Mouse (Mus musculus) myocyte (in vitro differentiated cells): Measurements from ENCODE around the gene Gga1. TPM values are rescaled to one million over a fixed set of nuclear protein-coding genes. Genes with fewer than 3 reads are reported as not detected.

Experiments used
- H3K27me3 ChIP-seq: one replicate; pipeline ENCODE4 v1.6.1; 2011; ENCODE audit not compliant: control insufficient read depth, insufficient read depth, insufficient read length
- H3K36me3 ChIP-seq: one replicate; pipeline ENCODE4 v1.6.1; 2011; ENCODE audit not compliant: control insufficient read depth, insufficient read depth
- H3K4me2 ChIP-seq: one replicate; pipeline ENCODE4 v1.6.1; 2011; ENCODE audit warnings: low read depth, control low read depth
- H3K4me3 ChIP-seq: one replicate; pipeline ENCODE4 v1.5.1; 2011; ENCODE audit warnings: mild to moderate bottlenecking, control low read depth, moderate library complexity
- H3K79me2 ChIP-seq: one replicate; pipeline ENCODE4 v1.6.1; 2011; ENCODE audit not compliant: control insufficient read depth, insufficient read depth
- H3ac ChIP-seq: one replicate; pipeline ENCODE4 v1.6.1; 2011; ENCODE audit not compliant: control insufficient read depth, insufficient read length
- CEBPB ChIP-seq: IDR thresholded peaks from 2 replicates; pipeline ENCODE4 v1.6.1; 2011; ENCODE audit warnings: mild to moderate bottlenecking, moderate library complexity; ENCODE audit not compliant: poor library complexity, insufficient read depth, severe bottlenecking
- E2F4 ChIP-seq: IDR thresholded peaks from one replicate; pipeline ENCODE4 v1.6.1; 2011; ENCODE audit warnings: mild to moderate bottlenecking, control low read depth, moderate library complexity; ENCODE audit not compliant: insufficient read depth
- MAX ChIP-seq: IDR thresholded peaks from one replicate; pipeline ENCODE4 v1.6.1; 2011; ENCODE audit warnings: low read depth, mild to moderate bottlenecking, control low read depth
- MYOD1 ChIP-seq, 3 experiments: IDR thresholded peaks; one replicate each; pipeline ENCODE4 v1.6.1; 2011; ENCODE audit warnings: control low read depth in 2 of 3, low read depth in 2 of 3, mild to moderate bottlenecking in 2 of 3, moderate library complexity in 1 of 3; ENCODE audit not compliant: insufficient read length in 2 of 3, control insufficient read depth in 1 of 3
- MYOG ChIP-seq, 3 experiments: IDR thresholded peaks; one replicate each; pipeline ENCODE4 v1.6.1; 2011; ENCODE audit warnings: control low read depth in 2 of 3, low read depth in 2 of 3, mild to moderate bottlenecking in 2 of 3; ENCODE audit not compliant: insufficient read length in 2 of 3, control insufficient read depth in 1 of 3, insufficient read depth in 1 of 3
- POLR2A ChIP-seq: IDR thresholded peaks from one replicate; pipeline ENCODE4 v1.6.1; 2011; ENCODE audit warnings: low read depth, mild to moderate bottlenecking, control low read depth, moderate library complexity; ENCODE audit not compliant: insufficient read length
- POLR2AphosphoS2 ChIP-seq: IDR thresholded peaks from one replicate; pipeline ENCODE4 v1.6.1; 2011; ENCODE audit warnings: low read depth, control low read depth; ENCODE audit not compliant: insufficient read length
- REST ChIP-seq: IDR thresholded peaks from one replicate; pipeline ENCODE4 v1.6.1; 2011; ENCODE audit warnings: mild to moderate bottlenecking, control low read depth, moderate library complexity; ENCODE audit not compliant: insufficient read depth, insufficient read length
- SRF ChIP-seq: IDR thresholded peaks from one replicate; pipeline ENCODE4 v1.6.1; 2011; ENCODE audit warnings: low read depth; ENCODE audit not compliant: control insufficient read depth, insufficient read length
- TCF12 ChIP-seq: IDR thresholded peaks from one replicate; pipeline ENCODE4 v1.6.1; 2011; ENCODE audit warnings: mild to moderate bottlenecking, control low read depth; ENCODE audit not compliant: poor library complexity, insufficient read depth, severe bottlenecking
- TCF3 ChIP-seq: IDR thresholded peaks from one replicate; pipeline ENCODE4 v1.6.1; 2011; ENCODE audit warnings: low read depth, control low read depth; ENCODE audit not compliant: insufficient read length
- USF1 ChIP-seq: IDR thresholded peaks from one replicate; pipeline ENCODE4 v1.6.1; 2011; ENCODE audit warnings: low read depth, mild to moderate bottlenecking, control low read depth, moderate library complexity
- polyA plus RNA-seq: library from polyadenylated mRNA; unstranded; fragments of >200 nt; fragmentation: generic; extraction: Trizol; gene quantifications from one replicate; pipeline ENCODE4 v1.2.1, GENCODE M21; 2012; ENCODE audit warnings: missing spikeins

The Gga1 gene
- polyA plus RNA-seq, 1 experiment = 89.3 TPM

DNA sequence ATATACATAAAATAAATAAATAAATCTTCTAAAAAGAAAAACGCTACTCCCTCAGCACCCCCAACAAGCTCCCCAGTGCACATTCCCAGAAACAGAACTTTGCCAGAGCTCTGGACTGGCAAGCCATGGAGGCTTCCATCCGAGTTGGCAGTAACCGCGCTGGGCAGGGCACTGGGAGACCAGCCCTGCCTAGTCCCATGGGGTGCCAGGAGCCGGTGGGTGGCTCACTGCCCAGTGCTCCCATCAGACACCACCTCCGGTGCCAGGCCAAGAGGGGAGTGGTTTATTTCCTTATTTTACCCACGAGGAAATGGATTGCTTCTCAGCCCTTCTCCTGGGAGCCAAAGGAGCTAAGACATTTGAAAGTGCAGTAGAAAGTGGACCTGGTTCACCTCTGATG is 20.0 kb upstream of the Gga1 start:
- H3K36me3 ChIP-seq = no peaks in the 10 kb centered on the region
- H3K79me2 ChIP-seq = no peaks in the 10 kb centered on the region
- H3K4me3 ChIP-seq = no peak overlapping the region
- TF ChIP-seq CEBPB (no peak), POLR2AphosphoS2 (peak; percentile 22)
- no peak overlapping the region for H3ac ChIP-seq
- peak overlapping the region; percentile 52 for H3K4me2 ChIP-seq
- no peaks in the 10 kb centered on the region for H3K27me3 ChIP-seq

DNA sequence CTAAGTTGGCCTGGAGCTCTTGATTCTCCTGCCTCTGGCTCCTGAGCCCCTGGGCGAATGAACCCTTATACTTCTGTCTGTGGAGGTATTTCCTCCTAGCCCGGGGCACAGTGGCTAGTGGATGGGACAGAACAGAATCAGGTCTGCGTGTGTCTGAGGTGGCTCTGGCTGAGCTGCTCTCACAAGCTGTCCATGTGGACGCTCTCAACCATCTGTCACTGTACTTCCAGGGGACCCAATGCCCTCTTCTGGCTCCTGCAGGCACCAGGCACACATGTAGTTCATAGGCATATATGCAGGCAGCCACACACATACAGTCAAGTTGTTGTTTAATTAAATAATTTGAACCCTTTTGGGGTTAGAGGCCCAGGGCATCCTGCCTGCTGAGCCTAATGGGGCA is 17.7 kb upstream of the Gga1 start:
- TF ChIP-seq USF1 = no peak
- no peak for TF ChIP-seq SRF
- TF ChIP-seq MAX = no peak

DNA sequence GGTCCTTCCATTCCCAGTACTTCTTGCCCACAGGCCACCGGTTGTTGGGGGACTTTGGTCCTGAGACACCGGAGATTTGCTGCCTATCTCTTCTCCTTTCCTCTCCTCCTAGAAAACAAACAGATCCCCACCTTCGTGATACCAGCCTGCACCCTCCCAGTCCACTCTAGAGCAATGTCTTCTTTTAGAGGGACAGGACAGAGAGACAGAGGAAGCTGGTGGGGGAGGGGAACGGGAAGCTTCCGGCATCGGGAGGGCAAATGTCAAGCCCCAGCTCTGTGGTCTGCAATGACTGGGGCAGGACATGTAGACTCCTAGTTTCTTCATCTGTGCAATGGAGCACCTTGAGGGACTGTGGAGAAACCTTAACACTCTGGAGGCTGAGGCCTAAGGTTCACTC is 17.3 kb upstream of the Gga1 start:
- Histone ChIP-seq H3ac (no peak overlapping the region), H3K27me3 (no peaks in the 10 kb centered on the region), H3K79me2 (no peaks in the 10 kb centered on the region), H3K36me3 (no peaks in the 10 kb centered on the region), H3K4me2 (no peak overlapping the region), H3K4me3 (no peak overlapping the region)
- TF ChIP-seq POLR2A = no peak
- TF ChIP-seq SRF = no peak
- TF ChIP-seq POLR2AphosphoS2 = no peak
- TF ChIP-seq MAX = no peak
- no peak for TF ChIP-seq TCF3
- TF ChIP-seq REST = no peak
- TF ChIP-seq TCF12 = no peak
- TF ChIP-seq E2F4 = no peak
- TF ChIP-seq USF1 = no peak
- TF ChIP-seq MYOD1 (IDR thresholded peaks at IDR 0.05; ENCODE audit: control insufficient read depth in 1 of 3, insufficient read length in 2 of 3, low read depth in 2 of 3) = no peak
- TF ChIP-seq MYOG (IDR thresholded peaks at IDR 0.05; ENCODE audit: control insufficient read depth in 1 of 3, insufficient read depth in 1 of 3, insufficient read length in 2 of 3, low read depth in 2 of 3) = no peak
- no peak for TF ChIP-seq CEBPB

More for the DNA sequence above, 17.7 kb upstream of the Gga1 start:
- Histone ChIP-seq H3K79me2 (no peaks in the 10 kb centered on the region), H3ac (no peak overlapping the region), H3K4me3 (no peak overlapping the region), H3K27me3 (no peaks in the 10 kb centered on the region), H3K4me2 (no peak overlapping the region), H3K36me3 (no peaks in the 10 kb centered on the region)

DNA sequence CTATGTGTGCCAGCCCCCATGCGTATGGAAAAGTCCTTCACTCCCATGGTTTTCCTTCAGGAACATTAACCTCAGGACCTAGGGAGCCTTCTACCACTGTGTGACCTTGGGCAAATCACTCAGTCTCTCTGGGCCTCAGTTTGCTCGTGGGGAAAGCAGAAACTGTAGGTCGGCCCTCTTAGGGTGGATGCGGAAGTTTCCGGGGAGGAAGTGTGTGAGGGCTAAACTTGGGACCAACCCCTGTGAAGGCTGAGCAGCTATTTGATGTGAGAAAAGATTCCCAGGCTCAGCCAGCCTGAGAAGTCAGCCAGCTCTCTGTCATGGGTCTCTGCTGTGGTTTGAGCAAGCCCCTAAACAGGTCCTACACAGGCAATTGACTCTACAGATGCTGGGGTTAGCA is 14.7 kb upstream of the Gga1 start:
- Histone ChIP-seq H3K79me2 (no peaks in the 10 kb centered on the region), H3K4me3 (no peak overlapping the region), H3K36me3 (no peaks in the 10 kb centered on the region), H3K4me2 (no peak overlapping the region), H3K27me3 (no peaks in the 10 kb centered on the region), H3ac (no peak overlapping the region)
- TF ChIP-seq REST (no peak), USF1 (no peak), MAX (no peak), POLR2AphosphoS2 (no peak), CEBPB (no peak), TCF3 (no peak), POLR2A (no peak), MYOD1 (IDR thresholded peaks at IDR 0.05; ENCODE audit: control insufficient read depth in 1 of 3, insufficient read length in 2 of 3, low read depth in 2 of 3) (no peak)

DNA sequence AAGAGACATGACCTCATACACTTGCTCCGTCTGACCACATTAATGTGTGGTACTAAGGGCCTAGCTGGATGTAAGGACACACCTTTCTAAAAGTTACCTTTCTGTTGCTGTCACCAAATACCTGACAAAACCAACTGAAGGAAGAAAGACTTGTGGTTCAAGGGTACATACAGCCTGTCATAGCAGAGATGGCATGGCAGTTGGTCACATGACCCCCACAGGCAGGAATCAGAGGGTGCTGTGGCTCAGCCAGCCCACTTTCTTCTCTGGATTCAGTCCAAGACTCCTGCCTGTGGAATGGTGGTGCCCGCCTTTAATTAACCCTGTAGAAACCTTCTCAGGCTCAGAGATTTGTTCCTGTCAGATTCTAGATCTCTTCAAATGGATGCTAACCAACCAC is 13.8 kb upstream of the Gga1 start:
- Histone ChIP-seq H3K4me3 (no peak overlapping the region), H3K36me3 (no peaks in the 10 kb centered on the region), H3ac (no peak overlapping the region), H3K79me2 (no peaks in the 10 kb centered on the region), H3K4me2 (no peak overlapping the region), H3K27me3 (no peaks in the 10 kb centered on the region)
- TF ChIP-seq MYOD1 (IDR thresholded peaks at IDR 0.05; ENCODE audit: control insufficient read depth in 1 of 3, insufficient read length in 2 of 3, low read depth in 2 of 3) (no peak), TCF3 (no peak), USF1 (peak; percentile 75), MAX (no peak)

DNA sequence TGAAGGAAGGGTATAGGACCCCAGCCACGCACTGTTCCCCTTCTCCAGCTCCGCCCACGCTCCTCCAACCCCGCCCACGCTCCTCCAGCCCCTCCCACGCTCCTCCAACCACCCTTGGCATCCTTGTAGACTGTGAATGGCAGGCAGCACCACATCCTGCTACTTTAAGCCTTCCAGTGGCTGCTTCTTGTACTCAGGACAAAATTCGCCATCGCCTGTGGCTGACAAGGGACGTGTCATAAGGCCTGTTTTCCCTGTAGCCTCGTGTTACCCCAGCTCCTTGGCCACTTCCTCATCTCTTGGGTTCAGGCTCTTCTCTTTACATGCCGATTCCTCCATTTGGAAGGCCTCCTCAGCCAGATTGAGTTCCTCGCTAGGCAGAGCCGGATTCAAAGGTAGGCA is 13.1 kb upstream of the Gga1 start:
- Histone ChIP-seq H3K4me2 (no peak overlapping the region), H3K36me3 (no peaks in the 10 kb centered on the region), H3K4me3 (no peak overlapping the region), H3K79me2 (no peaks in the 10 kb centered on the region), H3K27me3 (no peaks in the 10 kb centered on the region), H3ac (no peak overlapping the region)
- TF ChIP-seq MYOD1 (IDR thresholded peaks at IDR 0.05; ENCODE audit: control insufficient read depth in 1 of 3, insufficient read length in 2 of 3, low read depth in 2 of 3) (no peak), TCF3 (no peak), MAX (no peak), POLR2AphosphoS2 (no peak), SRF (no peak), MYOG (IDR thresholded peaks at IDR 0.05; ENCODE audit: control insufficient read depth in 1 of 3, insufficient read depth in 1 of 3, insufficient read length in 2 of 3, low read depth in 2 of 3) (no peak)
